Mouse (Mus musculus) CH12F3 (cell line): ENCODE data around the gene Csgalnact2.

Experiments used
- in situ Hi-C: fragments of 300-500 bp; cut with MboI; formaldehyde crosslinking; loops from 2 replicates; pipeline ENCODE4 v1.14.3; 2020; ENCODE audit warnings: low sequenced_read_pairs

Csgalnact2 gene

DNA sequence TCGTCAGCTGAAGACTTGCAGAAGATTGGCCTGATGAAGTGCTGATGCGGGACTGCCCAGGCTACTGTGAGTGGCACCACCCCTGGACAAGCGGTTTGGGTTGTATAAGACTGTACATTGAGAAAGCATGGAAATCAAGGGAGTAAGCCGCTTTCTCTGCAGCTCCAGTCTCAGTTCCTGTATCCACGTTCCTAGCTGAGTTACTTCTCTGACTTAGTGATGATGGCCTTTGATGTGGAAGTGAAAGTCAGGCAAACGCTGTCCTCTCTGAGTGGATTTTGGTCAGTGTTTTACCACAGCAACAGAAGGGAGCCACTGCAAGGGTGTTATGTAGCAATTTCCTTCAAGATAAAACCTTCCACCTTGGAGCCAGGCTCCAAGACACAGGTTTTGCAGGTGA, 2.0 kb upstream of the Csgalnact2 start:
- in situ Hi-C loops: no loop called here

DNA sequence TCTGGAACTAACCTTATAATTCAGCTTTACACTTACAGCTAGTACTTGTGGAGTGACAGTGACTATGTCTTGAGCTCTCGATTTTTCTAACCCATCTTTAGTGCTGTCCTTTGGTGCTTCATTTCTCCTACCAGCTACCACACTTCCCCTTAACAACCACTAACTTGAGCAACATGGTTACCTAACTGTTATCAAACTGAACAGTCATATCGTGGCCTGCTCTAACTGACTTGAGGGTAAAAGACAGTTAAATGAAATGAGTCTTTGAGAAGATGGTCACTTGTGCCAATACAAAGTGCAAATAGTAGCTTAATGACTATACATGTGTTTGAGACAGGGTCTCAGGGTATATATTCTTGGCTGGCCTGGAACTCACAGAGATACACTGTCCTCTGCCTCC, 1.8 kb downstream of the Csgalnact2 start:
- in situ Hi-C loops: no loop called here

DNA sequence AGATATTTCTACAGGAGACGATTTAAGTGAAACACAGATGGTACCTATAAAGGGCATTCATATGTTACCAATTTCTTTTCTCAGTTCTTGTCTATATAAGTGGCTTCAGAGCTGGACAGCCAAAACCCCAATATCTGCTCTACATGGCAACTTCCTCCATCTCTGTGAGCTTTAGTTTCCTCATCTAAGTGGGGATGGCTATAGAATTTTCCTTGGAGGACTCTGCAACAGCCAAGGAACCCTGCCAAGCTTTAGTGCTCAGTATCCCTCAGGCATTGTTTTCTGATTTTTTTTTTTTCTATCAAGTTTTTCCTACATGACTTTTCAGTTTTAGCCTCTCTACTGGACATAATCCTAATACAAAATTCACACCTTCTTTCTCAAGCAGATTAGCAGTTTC, 4.5 kb downstream of the Csgalnact2 start:
- in situ Hi-C loops: no loop called here

DNA sequence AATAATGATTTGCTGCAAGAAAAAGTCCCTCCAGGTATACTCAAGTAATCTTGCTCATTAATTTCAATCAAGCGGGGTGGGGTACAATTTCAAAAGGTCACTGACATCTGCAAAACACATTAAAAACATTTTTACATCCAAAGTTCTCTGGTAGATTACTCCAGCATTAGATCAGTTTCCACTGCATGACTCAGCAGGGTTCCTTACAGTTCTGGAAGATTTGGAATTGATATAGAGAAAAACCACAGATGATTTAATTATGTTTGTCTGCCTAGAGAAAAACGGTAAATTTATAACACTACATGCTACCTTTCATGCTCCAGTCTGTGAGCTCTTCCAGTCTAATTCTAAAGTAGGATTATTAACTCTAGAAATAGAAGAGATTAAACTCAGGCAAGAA, 8.9 kb downstream of the Csgalnact2 start:
- in situ Hi-C loops: no loop called here

DNA sequence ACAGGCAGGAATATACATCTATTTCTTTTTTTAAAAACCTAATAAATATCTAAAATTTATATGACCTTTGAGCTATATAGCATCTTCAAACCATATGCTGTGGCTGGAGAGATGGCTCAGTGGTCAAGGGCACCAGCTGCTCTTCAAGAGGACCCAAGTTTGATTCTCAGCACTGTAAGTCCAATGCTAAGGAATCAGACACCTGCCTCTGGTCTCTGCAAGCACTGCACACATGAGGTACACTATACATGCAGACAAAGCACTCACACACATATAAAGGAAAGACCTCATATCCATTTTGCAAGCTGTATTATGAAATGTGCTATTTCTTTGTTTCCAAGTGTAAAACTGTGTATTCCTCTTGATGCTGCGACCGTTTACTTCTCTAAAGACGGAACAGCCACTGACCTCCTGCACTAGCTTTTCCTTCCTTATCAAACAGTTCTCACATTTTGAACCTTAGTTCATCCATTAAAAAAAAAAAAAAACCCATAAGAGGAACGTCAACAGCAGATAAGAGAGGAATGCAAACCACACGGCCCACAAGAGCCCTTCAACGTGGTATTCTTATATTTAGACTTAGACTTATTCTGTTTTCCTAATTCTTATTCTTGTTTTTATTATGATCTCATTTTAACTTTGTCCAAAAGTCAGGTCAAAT, 11.0 kb downstream of the Csgalnact2 start:
- in situ Hi-C loops: no loop called here

DNA sequence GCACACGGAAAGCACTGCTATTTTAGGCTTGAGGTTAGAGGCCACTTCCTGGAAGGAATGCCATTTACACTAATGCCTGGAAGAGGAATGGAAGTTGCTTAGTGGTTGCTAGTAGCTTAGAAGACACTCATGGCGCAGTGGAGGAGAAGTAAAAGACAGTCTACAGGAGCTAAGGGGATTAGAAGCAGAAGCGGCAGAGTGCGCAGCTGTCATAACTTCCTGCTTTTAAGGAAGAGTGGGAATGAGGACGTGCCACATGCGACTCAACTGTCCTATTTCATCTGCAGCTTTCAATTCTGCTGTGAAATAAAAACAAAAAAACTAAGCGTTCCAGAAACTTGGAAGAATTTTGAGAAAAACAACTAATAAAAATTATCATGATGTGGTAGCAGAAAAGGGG, 11.7 kb downstream of the Csgalnact2 start:
- in situ Hi-C loops: no loop called here

DNA sequence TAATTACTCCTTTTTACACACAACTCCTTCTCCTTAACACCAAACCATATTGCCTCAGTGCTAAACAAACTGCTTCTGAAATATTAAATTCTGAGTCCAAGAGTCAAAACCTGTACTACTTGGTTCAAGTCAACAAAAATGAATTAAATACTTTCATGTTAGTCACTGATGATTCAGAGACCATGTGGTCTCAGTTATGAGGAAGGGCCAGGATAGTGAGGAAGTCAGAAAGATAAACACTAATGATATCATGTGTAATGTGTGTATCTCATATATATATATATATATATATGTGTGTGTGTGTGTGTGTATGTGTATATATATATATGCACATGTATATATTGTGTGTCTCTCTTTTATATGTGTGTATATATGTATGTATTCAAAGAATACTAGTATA, 12.4 kb downstream of the Csgalnact2 start:
- in situ Hi-C loops: no loop called here

DNA sequence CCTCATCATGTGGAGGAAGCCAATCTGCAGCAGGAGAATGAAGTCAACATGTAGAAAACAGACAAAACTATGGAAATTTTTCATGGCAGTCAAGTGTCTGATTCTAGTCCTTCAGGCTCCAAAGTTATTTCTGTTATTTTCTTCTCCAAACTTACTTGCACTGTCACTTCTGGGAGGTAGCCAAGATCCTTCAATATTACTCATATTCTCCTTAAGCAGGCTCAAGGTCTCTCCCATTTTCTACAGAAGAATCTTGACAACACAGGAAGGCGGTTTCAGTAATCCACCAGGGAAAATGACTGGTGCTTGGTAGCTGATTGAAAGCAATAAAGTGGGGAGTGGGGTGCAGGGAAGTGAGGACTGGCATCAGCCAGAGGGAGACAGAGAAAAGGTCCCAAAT, 16.2 kb downstream of the Csgalnact2 start:
- in situ Hi-C loops: no loop called here

DNA sequence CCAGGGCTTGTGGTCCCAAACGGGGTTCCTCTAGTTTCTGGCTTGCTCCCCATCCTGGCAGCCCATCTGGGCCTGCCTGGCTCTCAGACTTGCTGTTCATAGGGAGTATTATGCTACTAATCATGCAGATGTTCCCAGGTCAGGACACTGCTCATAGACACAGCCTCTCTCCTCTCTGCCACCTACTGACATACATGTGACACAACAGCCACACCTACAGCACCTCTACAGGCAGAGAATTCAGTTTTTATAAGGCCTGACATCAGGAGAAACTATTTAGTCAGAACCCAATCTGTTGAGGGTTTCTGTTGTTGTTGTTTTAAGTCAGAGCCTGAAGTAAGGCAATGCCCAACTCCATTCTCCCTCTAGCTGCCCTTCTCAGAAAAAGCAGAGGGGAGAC, 27.1 kb downstream of the Csgalnact2 start:
- in situ Hi-C loops: no loop called here

DNA sequence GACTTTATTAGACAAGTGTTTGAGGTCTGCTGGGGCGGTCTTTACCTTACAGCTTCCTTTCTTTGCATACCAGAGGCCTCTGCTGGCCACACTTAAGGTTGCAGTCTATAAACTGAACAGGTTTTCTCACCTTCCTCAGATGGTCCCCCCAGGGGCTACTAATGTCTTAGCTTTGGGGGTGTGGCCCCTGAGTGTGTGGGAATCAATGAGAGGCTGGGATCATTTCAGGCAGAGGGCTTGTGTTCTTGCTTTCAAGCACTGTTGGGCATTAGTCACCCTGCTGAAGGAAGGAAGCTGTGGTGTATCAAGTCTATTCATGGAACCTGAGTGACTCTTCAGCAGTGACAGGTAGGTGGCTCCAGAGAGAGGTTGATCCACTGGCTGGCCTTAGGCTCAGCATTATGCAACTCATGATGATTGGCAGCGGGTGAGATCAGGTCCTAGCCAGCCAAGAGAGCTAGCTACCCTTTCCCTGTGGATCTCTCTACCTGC, 39.6 kb downstream of the Csgalnact2 start:
- in situ Hi-C loops: no loop called here

DNA sequence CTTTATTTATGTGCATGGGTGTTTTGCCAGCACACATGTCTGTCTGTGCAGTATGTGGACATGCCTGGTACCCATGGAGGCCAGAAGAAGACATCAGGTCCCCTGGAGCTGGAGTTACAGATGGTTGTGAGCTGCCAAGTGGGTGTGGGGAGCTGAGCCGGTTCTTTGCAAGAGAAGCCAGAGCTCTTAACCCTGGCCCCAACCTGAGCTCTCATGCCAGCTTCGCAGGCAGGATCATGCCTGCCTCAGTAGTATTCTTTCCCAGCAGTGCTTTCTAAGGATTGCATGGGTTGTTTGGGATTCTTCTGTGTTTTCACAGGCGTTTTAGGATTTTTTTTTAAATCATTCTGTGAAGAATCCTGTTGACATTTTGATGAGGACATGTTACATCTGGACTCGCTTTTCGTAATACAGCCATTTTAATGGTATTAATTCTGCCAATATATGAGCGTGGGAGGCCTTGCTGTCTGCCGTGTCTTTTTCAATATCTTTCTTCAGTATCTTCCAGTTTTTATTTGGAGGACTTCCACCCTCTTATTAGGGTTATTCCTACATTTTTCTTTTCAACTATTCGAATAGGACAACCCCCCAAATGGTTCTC, 41.1 kb downstream of the Csgalnact2 start:
- in situ Hi-C loops: no loop called here

DNA sequence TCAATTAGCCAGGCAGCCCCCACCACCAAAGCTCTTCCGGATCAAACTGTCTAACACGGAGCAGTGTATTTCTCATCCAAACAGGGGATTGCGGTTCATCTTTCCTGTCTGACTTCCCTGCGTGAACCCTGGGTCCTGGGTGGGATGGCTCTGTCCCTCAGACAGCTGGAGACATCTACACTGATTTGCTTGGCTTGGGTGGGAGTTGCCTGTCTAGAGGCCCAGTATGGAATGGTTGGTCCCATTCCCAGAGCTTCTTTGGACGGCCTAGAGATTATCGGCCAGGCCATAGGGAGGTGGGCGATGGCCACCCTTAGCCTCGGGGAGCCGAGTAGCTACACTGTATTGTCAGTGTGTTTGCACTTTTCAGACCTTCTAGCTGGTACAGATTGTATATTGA, 48.1 kb downstream of the Csgalnact2 start:
- in situ Hi-C loops: no loop called here

DNA sequence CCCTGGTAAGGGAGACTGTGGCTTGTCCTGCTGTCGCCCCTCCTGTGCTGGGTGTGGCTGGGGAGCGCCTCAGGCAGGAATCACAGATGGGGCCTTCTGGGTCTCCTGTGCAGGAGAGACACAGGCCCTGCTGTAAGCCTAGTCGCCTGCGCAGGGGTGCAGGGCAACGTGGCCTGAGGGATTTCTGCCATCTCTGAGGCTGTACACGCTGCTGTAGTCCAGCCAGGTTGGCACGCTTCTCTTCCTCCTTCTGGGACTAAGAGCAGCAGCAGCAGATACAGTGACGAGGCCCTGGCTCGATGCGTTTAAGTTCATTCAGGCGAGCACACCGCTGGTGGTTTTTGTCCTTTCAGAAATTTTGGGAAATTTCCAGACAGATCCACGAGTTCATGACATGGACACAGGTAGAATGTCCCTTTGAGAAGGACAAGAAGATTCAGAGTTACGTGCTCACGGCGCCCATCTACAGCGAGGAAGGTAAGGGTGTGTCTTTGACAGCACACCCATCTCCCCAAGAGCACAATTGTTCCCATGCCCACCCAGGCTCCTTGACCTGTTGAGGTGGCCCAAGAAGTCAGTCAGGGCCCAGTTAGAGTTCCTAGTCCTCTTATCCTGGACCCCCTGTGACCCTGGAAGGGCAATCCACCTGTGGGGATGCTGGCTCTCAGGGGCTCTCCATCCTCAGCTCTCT, 50.0 kb downstream of the Csgalnact2 start:
- in situ Hi-C loops: no loop called here

DNA sequence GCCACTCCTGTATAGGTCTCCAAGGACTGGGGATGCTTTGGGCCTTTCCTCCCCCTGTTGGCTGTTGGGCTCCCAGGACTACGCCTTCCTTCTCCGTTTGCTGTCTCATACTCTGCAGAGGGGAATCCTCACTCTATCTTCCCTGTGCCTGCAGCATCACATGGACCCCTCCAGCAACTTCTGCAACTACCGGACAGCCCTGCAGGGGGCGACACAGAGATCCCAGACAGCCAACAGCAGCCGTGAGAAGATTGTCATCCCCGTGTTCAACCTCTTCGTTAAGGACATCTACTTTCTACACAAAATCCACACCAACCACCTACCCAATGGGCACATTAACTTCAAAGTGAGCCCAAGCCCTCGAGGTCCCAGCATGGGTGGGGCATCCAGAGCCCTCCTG, 51.0 kb downstream of the Csgalnact2 start:
- in situ Hi-C loops: no loop called here

DNA sequence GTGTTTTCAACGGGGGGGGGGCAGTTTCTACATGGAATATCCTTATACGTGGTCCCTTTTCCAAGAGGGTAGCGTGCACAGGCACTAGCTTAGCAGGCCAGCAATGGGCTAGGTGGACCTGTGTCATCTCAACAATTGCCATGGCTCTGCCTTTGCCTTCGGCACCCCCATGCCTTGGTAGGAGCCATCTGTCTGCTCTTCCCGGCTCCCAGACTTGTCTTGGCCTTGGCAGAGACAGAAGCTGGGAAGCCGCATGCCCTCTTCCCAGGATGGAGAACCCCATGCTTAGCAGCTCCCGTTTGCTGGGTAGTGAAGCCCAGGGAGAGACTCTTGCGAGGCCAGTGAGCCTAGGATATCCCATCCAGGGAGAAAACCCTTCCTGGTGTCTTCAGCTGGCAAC, 54.3 kb downstream of the Csgalnact2 start:
- in situ Hi-C loops: no loop called here

DNA sequence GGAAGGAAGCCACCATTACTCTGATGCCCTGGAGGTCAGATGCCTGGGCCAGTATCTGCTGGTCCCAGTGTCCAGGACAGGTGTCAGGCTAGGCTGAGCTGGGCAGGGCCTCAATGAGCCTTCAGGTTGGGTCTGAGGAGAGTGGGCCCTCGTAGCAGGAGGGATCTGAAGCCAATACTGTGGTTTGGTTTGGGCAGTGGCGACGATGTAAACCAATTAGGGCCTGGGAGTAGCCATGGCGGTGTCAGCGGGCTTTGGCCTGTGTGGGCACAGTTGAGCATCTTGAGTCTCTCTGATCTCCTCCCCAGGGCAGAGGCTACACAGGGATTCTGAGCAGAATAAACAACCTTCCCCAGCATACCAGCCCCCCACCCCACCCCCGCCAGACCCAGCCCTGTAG, 55.3 kb downstream of the Csgalnact2 start:
- in situ Hi-C loops: no loop called here

DNA sequence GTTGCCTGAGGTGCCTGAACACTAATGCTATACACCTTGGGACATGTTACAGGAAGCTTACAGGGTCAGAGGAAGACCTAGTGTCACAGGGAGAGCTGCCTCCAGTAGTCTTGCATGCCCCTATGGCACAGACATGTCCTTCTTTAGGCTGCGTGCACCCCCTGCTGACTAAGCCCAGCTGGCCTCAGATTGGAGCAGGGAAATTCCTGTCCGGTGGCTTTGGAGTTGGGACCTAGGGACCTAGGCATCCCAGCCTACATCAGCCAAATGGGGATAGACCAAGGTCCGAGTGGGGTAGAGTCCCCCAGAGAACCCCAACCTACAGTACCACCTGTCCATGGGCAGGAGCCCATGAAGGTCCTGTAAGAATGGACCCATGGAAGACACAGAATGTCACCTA, 56.6 kb downstream of the Csgalnact2 start:
- in situ Hi-C loops: no loop called here

DNA sequence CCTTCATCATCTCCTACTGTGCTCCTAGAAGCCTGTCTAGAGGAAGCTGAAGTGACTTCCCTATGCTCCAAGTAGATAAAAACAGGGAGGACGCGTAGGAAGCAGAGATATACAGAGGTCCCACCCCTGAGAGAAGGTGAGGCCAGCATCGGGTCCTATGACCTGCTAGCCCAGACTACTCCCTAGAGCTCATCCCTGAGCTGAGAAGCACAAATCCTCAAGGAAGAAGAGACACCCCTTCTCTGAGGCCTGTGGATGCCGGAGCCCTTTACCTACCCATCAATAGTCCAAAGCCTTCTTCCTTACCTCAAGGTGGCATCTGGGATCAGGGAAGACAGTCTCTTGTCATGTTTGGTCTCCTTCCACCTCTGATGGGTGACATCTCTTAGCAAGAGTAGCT, 58.2 kb downstream of the Csgalnact2 start:
- in situ Hi-C loops: no loop called here

DNA sequence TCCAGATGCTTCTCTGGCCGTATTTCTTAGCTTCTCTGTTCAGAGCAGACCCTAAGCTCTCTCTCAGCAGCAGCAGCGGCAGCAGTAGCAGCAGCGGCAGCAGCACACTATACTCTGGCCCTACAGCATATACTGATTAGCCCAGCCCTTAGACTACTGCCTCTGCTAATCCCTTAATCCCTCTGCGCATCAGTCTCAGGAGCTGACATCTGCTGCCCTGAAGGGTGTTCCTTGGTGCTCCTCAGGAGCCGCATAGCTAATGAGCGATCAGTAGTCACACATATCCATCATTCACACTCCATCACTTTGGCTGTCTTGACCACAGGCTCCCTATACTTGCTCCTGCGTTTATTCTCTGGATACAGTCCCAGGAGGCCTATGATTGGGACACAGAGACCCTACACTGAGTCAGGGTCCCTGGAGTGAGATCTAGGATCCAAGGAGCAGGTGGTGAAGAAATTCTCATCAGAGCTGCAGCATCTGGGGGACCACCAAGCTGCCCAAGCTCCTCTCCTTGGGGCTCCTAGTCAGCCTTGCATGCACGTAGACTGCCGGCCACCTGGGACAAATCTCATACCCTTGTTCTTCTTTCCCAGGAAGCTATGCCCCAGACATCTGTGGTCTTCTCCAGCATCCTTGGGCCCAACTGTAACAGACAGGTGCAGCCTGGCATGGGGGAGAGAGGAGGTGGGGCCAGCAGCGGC, 59.0 kb downstream of the Csgalnact2 start:
- in situ Hi-C loops: no loop called here

DNA sequence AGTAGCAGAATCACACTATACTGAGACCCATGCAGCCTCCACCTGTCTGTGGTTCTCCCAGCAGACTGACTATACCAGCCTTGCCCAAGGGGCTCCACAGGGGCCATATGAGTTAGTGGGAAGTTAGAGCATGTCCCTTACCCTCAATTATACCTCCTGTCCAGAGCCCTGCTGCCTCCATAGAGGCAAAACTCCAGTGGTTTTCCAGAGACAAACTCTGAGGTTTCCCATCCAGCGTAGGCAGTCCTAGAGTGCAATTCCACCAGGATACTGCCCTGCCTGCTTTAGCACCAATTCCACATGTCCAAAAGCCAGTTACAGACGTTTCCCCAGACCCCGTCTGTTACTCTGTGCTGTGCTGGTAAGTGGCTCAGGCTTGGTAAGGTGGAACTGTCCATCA, 59.6 kb downstream of the Csgalnact2 start:
- in situ Hi-C loops: no loop called here

DNA sequence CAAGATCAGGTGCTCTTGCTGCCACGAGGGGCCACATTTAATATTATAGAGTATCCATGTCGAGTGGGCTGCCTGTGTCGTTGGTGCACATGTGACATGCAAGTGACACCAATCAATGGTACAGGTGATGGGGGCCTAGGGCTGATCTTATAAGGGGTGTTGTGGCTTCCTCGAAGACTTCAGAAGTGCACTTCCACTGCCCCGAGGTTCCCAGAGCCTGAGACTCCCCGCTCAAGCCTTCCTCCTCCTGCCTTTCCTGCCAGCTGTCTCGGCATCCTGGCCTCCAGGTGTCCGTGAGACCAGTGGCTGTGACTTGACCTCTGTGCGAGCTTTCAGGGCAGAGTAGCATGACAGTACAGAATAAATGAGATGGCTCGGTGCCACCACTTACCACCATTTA, 60.2 kb downstream of the Csgalnact2 start:
- in situ Hi-C loops: no loop called here

DNA sequence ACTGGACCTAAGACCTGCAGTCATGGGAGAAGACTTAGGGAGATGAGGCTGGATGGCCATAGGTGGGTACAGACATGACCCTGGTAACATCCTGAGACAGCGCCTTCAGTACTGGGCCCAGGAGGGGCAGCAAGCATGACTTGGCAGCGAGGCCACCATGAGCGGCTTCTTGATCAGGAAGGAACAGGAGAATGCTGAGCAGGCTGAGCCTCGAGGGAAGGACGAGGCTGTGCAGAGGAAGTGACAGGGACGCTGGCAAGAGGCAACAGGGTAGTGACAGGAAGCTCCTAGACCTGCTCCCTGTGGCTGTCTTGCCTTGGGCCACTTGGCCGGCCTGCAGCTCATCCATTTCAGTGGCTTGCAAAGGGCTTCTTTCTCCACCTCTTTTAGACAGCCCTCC, 61.5 kb downstream of the Csgalnact2 start:
- in situ Hi-C loops: no loop called here
